Mouse (Mus musculus): Measurements from ENCODE around the gene Ralgps2.

GRCm38 (mm10) chr1:156852409-156852808 lies 87.0 kb downstream of the Ralgps2 start:
- TF ChIP-seq EP300 (IDR thresholded peaks at IDR 0.05; ENCODE audit: insufficient read depth, low read depth, low read length) (no peak), CTCF (IDR thresholded peaks at IDR 0.05; ENCODE audit: low read depth, low read length) (no peak)

Data from ES-Bruce4 (cell line).